30 mouse cellular contexts compared by ENCODE assay signal in genomic region chr13:89765966-89766365, GRCm38 (mm10). TPM values are rescaled to one million over a fixed set of nuclear protein-coding genes. Genes with fewer than 3 reads are reported as not detected.
DNase-seq lines count a peak whose midpoint lies in the region; ATAC-seq lines count a peak whose summit lies in the region.
"Had no signal": no experiment of that assay in that cellular context is flagged by ENCODE, and none has a peak within 500 bp of the region (broad histone marks: within the 10 kb centered on the region; RNA-seq: fewer than 3 reads in every experiment).

No protein-coding gene starts in this region.

- H3K36me3 ChIP-seq in heart, embryonic 11.5 days (ENCODE audit: control insufficient read depth, insufficient read depth, low read length) = no peaks in the 10 kb centered on the region
- H3K36me3 ChIP-seq in neural tube, embryonic 15.5 days = no peaks in the 10 kb centered on the region
- H3K36me3 ChIP-seq: embryonic facial prominence, embryonic 10.5 days; embryonic facial prominence, embryonic 15.5 days; G1E; heart, embryonic 13.5 days; midbrain, embryonic 10.5 days; midbrain, embryonic 15.5 days; neural tube, embryonic 13.5 days; stomach, embryonic 15.5 days had no signal

- no peaks in the 10 kb centered on the region for H3K9me3 ChIP-seq in heart, embryonic 11.5 days (replicated peaks; ENCODE audit: control insufficient read depth, low read length)
- no peaks in the 10 kb centered on the region for H3K9me3 ChIP-seq in neural tube, embryonic 15.5 days (replicated peaks)
- H3K9me3 ChIP-seq: embryonic facial prominence, embryonic 15.5 days; forebrain, embryonic 13.5 days; G1E; midbrain, embryonic 10.5 days; midbrain, embryonic 15.5 days; neural tube, embryonic 13.5 days; stomach, embryonic 15.5 days had no signal

- H3K9ac ChIP-seq in heart, embryonic 11.5 days (ENCODE audit: low read depth, low read length) = no peak overlapping the region
- H3K9ac ChIP-seq in neural tube, embryonic 15.5 days (replicated peaks) = no peak overlapping the region
- H3K9ac ChIP-seq: embryonic facial prominence, embryonic 15.5 days; forebrain, embryonic 13.5 days; heart, embryonic 13.5 days; hindbrain, embryonic 14.5 days; liver, embryonic 14.5 days; midbrain, embryonic 15.5 days; neural tube, embryonic 13.5 days; stomach, embryonic 15.5 days had no signal

- H3K27me3 ChIP-seq in heart, embryonic 11.5 days (ENCODE audit: control insufficient read depth, insufficient read depth, low read length) = no peaks in the 10 kb centered on the region
- H3K27me3 ChIP-seq in neural tube, embryonic 15.5 days (replicated peaks) = no peaks in the 10 kb centered on the region
- H3K27me3 ChIP-seq: embryonic facial prominence, embryonic 15.5 days; forebrain, embryonic 13.5 days; heart, embryonic 13.5 days; midbrain, embryonic 15.5 days; neural tube, embryonic 13.5 days; stomach, embryonic 15.5 days had no signal

- H3K4me3 ChIP-seq in heart, embryonic 11.5 days (ENCODE audit: low read depth, low read length) = no peak overlapping the region
- no peak overlapping the region for H3K4me3 ChIP-seq in neural tube, embryonic 15.5 days (replicated peaks)
- H3K4me3 ChIP-seq: embryonic facial prominence, embryonic 10.5 days; embryonic facial prominence, embryonic 15.5 days; forebrain, embryonic 13.5 days; heart, adult 2 months; heart, embryonic 13.5 days; midbrain, embryonic 10.5 days; midbrain, embryonic 15.5 days; neural tube, embryonic 13.5 days; stomach, embryonic 15.5 days had no signal

- H3K4me1 ChIP-seq in heart, embryonic 11.5 days (ENCODE audit: control insufficient read depth, insufficient read depth, low read length) = peaks cover 2% of the 10 kb centered on the region; the same call in 1 of the 2 replicates
- no peaks in the 10 kb centered on the region for H3K4me1 ChIP-seq in neural tube, embryonic 15.5 days
- H3K4me1 ChIP-seq: embryonic facial prominence, embryonic 10.5 days; embryonic facial prominence, embryonic 15.5 days; forebrain, embryonic 13.5 days; midbrain, embryonic 10.5 days; midbrain, embryonic 15.5 days; neural tube, embryonic 13.5 days; stomach, embryonic 15.5 days had no signal

- 83% methylated on average over 3 of the region's 3 CpGs for WGBS in heart, embryonic 11.5 days (ENCODE audit: insufficient replicate concordance)
- 90% methylated on average over 3 of the region's 3 CpGs for WGBS in neural tube, embryonic 15.5 days

- no peak overlapping the region for H3K4me2 ChIP-seq in heart, embryonic 11.5 days
- H3K4me2 ChIP-seq in neural tube, embryonic 15.5 days = no peak overlapping the region
- H3K4me2 ChIP-seq: embryonic facial prominence, embryonic 15.5 days; forebrain, embryonic 13.5 days; heart, embryonic 13.5 days; hindbrain, embryonic 14.5 days; midbrain, embryonic 15.5 days; neural tube, embryonic 13.5 days; stomach, embryonic 15.5 days had no signal

- no peak overlapping the region for H3K27ac ChIP-seq in heart, embryonic 11.5 days (ENCODE audit: low read depth, low read length)
- H3K27ac ChIP-seq in neural tube, embryonic 15.5 days (replicated peaks) = no peak overlapping the region
- H3K27ac ChIP-seq: embryonic facial prominence, embryonic 10.5 days; embryonic facial prominence, embryonic 15.5 days; forebrain, embryonic 13.5 days; heart, adult 2 months; heart, embryonic 13.5 days; hindbrain, embryonic 14.5 days; kidney, postnatal 0 days; liver, embryonic 14.5 days; macrophage; midbrain, embryonic 10.5 days; midbrain, embryonic 15.5 days; neural tube, embryonic 13.5 days; stomach, embryonic 15.5 days had no signal

- no peak for ATAC-seq in heart, embryonic 11.5 days (replicated peaks; ENCODE audit: insufficient number of reproducible peaks, low FRiP score, low TSS enrichment)
- peak; percentile 56 for ATAC-seq in CD4-positive, CD25-positive, alpha-beta regulatory T cell, adult 4 months
- no peak for ATAC-seq in neural tube, embryonic 15.5 days (ENCODE audit: low FRiP score)
- ATAC-seq: forebrain, embryonic 13.5 days; midbrain, embryonic 15.5 days had no signal

- intact Hi-C loops in left cerebral cortex, postnatal 4 days (cut with DNase I) = no loop called here

- DNase-seq in heart, adult 11 months = peak; percentile 59
- DNase-seq in 416B (ENCODE audit: low read depth) = peak; percentile 59
- peak; percentile 6 for DNase-seq in induced T-regulatory cell, adult 2 months (ENCODE audit: low read depth)
- DNase-seq in right cerebral cortex, postnatal 25 days = no peak
- DNase-seq in left cerebral cortex, postnatal 4 days = no peak
- DNase-seq: cerebellum, adult 2 months; cerebellum, postnatal 14 days; gastrocnemius, postnatal 25 days; heart, adult 2 months; heart, postnatal 10 days; kidney, adult 18-20 months; kidney, postnatal 4 days; right cerebral cortex, postnatal 14 days; thymus, postnatal 14 days had no signal

RNA-seq across cellular contexts. Expression of gene Vcan, which starts 23.7 kb away (rescaled TPM):
- polyA plus RNA-seq in heart, embryonic 11.5 days (2014; fragmentation: Nextera tagmentation; extraction: Ambion mirVana) = 174 and 183 TPM in 2 replicates
- polyA plus RNA-seq in CD4-positive, CD25-positive, alpha-beta regulatory T cell, adult 4 months (2017; shearing (Covaris generic)) = 1 to 10 TPM in 1 of 2 experiments, under 1 TPM in 1; 0.20 to 1.2 TPM
- total RNA-seq in left cerebral cortex, postnatal 4 days (2021) = 100 to 1,000 TPM; 125 to 154 TPM
- polyA plus RNA-seq in neural tube, embryonic 15.5 days (2015; fragmentation: Nextera tagmentation; extraction: Ambion mirVana) = 19.1 and 21.3 TPM in 2 replicates
- polyA plus RNA-seq: G1E had no signal

Comparison
In these comparisons a context has a peak if more than half of its experiments do, and no peak if none do; other contexts are left out.
1. DNase-seq: peak in heart, adult 11 months (single experiment), 416B (single experiment) and induced T-regulatory cell, adult 2 months (single experiment); none in right cerebral cortex, postnatal 25 days (single experiment) and left cerebral cortex, postnatal 4 days (single experiment).